Mouse (Mus musculus) hindbrain, postnatal 0 days (tissue): ENCODE data around the gene Rapgef6. TPM values are rescaled to one million over a fixed set of nuclear protein-coding genes. Genes with fewer than 3 reads are reported as not detected.
A peak's percentile ranks its signal among the peaks of the same experiment; 100 is the strongest.

ENCODE experiments used
- ATAC-seq: fragments of 200-750 bp; cut with Nextera tagmentation; 2 replicates; pipeline ENCODE4 v1.8.0; 2017; ENCODE audit warnings: mild to moderate bottlenecking, moderate TSS enrichment, moderate library complexity
- DNase-seq: peaks from one replicate; pipeline ENCODE4 v3.0.0-alpha.2; 2015; ENCODE audit warnings: low spot score
- H3K27ac ChIP-seq: fragments of 300-500 bp; sonication (generic); 2 replicates; pipeline ENCODE4 v1.5.1; 2014; ENCODE audit warnings: mild to moderate bottlenecking
- H3K27me3 ChIP-seq: fragments of 300-500 bp; sonication (generic); 2 replicates; pipeline ENCODE4 v1.6.1; 2014; ENCODE audit warnings: low read length, mixed read lengths; ENCODE audit not compliant: insufficient read depth
- H3K36me3 ChIP-seq: fragments of 300-500 bp; sonication (generic); 2 replicates; pipeline ENCODE4 v1.6.1; 2014; ENCODE audit warnings: low read length, mixed read lengths; ENCODE audit not compliant: insufficient read depth
- H3K4me1 ChIP-seq: fragments of 300-500 bp; sonication (generic); 2 replicates; pipeline ENCODE4 v1.6.1; 2014; ENCODE audit warnings: antibody characterized with exemption, low read length, mixed read lengths; ENCODE audit not compliant: insufficient read depth
- H3K4me2 ChIP-seq: fragments of 300-500 bp; sonication (generic); 2 replicates; pipeline ENCODE4 v1.6.1; 2014; ENCODE audit warnings: low read depth, mild to moderate bottlenecking, low read length, moderate library complexity, mixed read lengths
- H3K4me3 ChIP-seq: fragments of 300-500 bp; sonication (generic); 2 replicates; pipeline ENCODE4 v1.5.1; 2014; ENCODE audit warnings: low read length
- H3K9ac ChIP-seq: fragments of 300-500 bp; sonication (generic); replicated peaks from 2 replicates; pipeline ENCODE4 v1.6.1; 2014; ENCODE audit warnings: mild to moderate bottlenecking, low read length, moderate library complexity, mixed read lengths
- H3K9me3 ChIP-seq: fragments of 300-500 bp; sonication (generic); 2 replicates; pipeline ENCODE4 v1.6.1; 2016; ENCODE audit warnings: low read length, mixed read lengths
- CTCF ChIP-seq: IDR thresholded peaks from 2 replicates; pipeline ENCODE4 v1.5.1; 2016; ENCODE audit warnings: antibody characterized with exemption, control low read depth, low read depth
- WGBS: fragments of 180-500 bp; shearing (Covaris S2); extraction: QIAGEN DNeasy Blood & Tissue Kit; methylation state at CpG from one replicate; pipeline ENCODE4 v1.1.7; 2014; 5-methylcytosine and 5-hydroxymethylcytosine counted together
- microRNA-seq, 2 experiments: library from miRNA; unstranded; fragments of <30 nt; microRNA quantifications; one replicate each; pipeline ENCODE4; 2016
- polyA plus RNA-seq: library from polyadenylated mRNA; unstranded; fragments of >200 nt; fragmentation: Nextera tagmentation; extraction: Ambion mirVana; gene quantifications from 2 replicates; pipeline ENCODE4 v1.2.1, GENCODE M21; 2015
- total RNA-seq: library from RNA; depleted of rRNA; stranded (reverse); fragments of >200 nt; gene quantifications from 2 replicates; pipeline ENCODE4 v1.2.3, GENCODE M21; 2014; rRNA removed

Rapgef6 gene
- total and polyA plus RNA-seq, 2 experiments from 2014 or later: 31.6 to 47.9 TPM

DNA sequence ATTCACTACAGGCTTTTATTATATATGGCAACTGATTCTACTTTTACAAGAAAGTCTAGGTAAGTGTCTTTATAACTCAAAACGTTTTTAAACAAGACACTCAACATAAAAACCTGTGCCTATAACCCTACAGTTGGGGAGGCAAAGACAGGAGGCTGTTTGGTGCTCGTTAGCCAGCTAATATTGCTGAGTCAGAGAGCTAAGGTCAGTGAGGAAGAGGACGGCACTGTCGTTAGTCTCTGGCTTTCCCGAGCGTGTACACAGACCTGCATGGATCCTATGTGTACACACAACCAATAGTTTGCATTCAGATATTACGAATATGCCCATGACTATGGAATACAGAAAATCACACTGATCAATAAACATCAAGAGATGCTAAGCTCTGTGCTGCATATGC, 208.7 kb downstream of the Rapgef6 start:
- H3K4me2 ChIP-seq: no peak overlapping the region
- no peak for ATAC-seq
- peaks cover 5% of the 10 kb centered on the region; the same call in 1 of the 2 replicates for H3K4me1 ChIP-seq
- DNase-seq: no peak
- H3K27ac ChIP-seq: no peak overlapping the region
- TF ChIP-seq CTCF: no peak
- H3K36me3 ChIP-seq: peaks cover 4% of the 10 kb centered on the region; the same call in 1 of the 2 replicates
- H3K27me3 ChIP-seq: no peaks in the 10 kb centered on the region
- H3K9me3 ChIP-seq: no peaks in the 10 kb centered on the region
- WGBS: 88% methylated on average over 7 of the region's 7 CpGs
- no peak overlapping the region for H3K9ac ChIP-seq
- no peak overlapping the region for H3K4me3 ChIP-seq

GRCm38 (mm10) chr11:54733546-54733945, 210.9 kb downstream of the Rapgef6 start:
- DNase-seq: peak; percentile 42
- H3K4me2 ChIP-seq: no peak overlapping the region
- peaks cover 6% of the 10 kb centered on the region; the same call in 1 of the 2 replicates for H3K36me3 ChIP-seq
- H3K4me3 ChIP-seq: no peak overlapping the region
- H3K27me3 ChIP-seq: no peaks in the 10 kb centered on the region
- no peak for TF ChIP-seq CTCF
- no peak overlapping the region for H3K27ac ChIP-seq
- no peaks in the 10 kb centered on the region for H3K9me3 ChIP-seq
- no peak overlapping the region for H3K9ac ChIP-seq
- peak; percentile 72 for ATAC-seq
- WGBS: 51% methylated on average over 7 of the region's 7 CpGs
- H3K4me1 ChIP-seq: peaks cover 5% of the 10 kb centered on the region; the same call in 1 of the 2 replicates

- WGBS: 87% methylated on average over 1 of the region's 1 CpGs
- ATAC-seq (no peak), DNase-seq (no peak)
- Histone ChIP-seq H3K27ac (no peak overlapping the region), H3K4me1 (peaks cover 5% of the 10 kb centered on the region; the same call in 1 of the 2 replicates), H3K9ac (no peak overlapping the region), H3K9me3 (no peaks in the 10 kb centered on the region), H3K27me3 (no peaks in the 10 kb centered on the region), H3K4me2 (no peak overlapping the region), H3K36me3 (peaks cover 17% of the 10 kb centered on the region; the same call in 1 of the 2 replicates), H3K4me3 (no peak overlapping the region)
- TF ChIP-seq CTCF: no peak
Measured at GRCm38 (mm10) chr11:54735114-54735513, 212.5 kb downstream of the Rapgef6 start.

DNA sequence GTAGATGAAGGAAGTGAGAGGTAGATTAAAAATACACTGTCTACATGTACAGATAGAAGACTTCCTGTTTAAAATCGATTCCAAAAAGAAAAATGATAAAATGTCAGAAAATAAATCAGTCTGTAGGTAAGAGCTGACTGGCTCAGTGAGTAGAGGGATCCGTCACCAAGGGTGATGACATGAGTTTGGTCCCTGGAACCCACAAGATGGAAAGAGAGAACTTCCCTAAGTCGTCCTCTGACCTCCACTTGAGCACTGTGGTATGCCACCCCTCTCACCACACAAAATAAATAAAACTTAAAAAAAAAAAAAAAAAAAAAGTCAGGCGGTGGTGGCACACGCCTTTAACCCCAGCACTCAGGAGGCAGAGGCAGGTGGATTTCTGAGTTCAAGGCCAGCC, 214.3 kb downstream of the Rapgef6 start:
- DNase-seq (no peak), ATAC-seq (no peak)
- no peak overlapping the region for H3K4me3 ChIP-seq
- H3K36me3 ChIP-seq: peaks cover 19% of the 10 kb centered on the region; the same call in 1 of the 2 replicates
- H3K4me2 ChIP-seq: no peak overlapping the region
- H3K27ac ChIP-seq: no peak overlapping the region
- TF ChIP-seq CTCF: no peak
- no peak overlapping the region for H3K9ac ChIP-seq
- H3K4me1 ChIP-seq: peaks cover 5% of the 10 kb centered on the region; the same call in 1 of the 2 replicates
- no peaks in the 10 kb centered on the region for H3K27me3 ChIP-seq
- H3K9me3 ChIP-seq: no peaks in the 10 kb centered on the region
- WGBS: 97% methylated on average over 5 of the region's 5 CpGs

DNA sequence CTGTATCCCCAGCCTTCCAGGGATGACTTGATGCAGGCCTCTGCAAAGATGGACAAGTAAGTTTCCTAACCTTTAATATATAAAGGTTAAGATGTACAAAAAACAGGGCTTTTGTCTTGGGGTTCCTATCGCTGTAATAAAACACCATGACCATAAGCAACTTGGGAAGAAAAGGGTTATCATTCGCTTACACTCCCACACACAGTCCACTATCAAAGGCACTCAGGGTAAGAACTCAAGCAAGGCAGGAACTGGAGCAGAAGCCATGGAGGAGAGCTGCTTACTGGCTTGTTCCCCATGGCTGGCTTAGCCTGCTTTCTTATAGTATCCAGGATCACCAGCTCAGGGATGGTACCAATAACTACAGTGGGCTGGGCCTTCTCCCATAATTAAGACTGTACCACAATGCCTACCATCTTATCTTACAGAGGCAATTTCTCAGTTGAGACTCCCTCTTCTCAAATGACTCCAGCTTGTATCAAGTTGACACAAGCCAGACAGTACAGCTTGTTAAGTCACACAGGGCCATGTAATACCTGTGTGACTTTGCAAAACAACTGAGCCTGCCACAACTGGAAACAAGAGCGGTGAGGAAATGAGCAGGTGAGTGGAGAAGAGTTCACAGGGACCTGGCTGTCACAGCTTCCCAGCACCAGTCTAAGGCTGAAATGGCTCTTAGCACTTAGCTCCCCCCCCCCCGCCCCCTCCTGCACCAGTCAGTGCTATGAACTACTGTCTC, 216.5 kb downstream of the Rapgef6 start:
- TF ChIP-seq CTCF: no peak
- H3K9ac ChIP-seq: no peak overlapping the region
- no peaks in the 10 kb centered on the region for H3K9me3 ChIP-seq
- H3K4me1 ChIP-seq: no peaks in the 10 kb centered on the region
- H3K27ac ChIP-seq: no peak overlapping the region
- no peak for DNase-seq
- H3K36me3 ChIP-seq: peaks cover 19% of the 10 kb centered on the region; the same call in 1 of the 2 replicates
- H3K4me2 ChIP-seq: no peak overlapping the region
- WGBS: over 99% methylated on average over 4 of the region's 4 CpGs
- H3K27me3 ChIP-seq: no peaks in the 10 kb centered on the region
- ATAC-seq: no peak
- H3K4me3 ChIP-seq: no peak overlapping the region

DNA sequence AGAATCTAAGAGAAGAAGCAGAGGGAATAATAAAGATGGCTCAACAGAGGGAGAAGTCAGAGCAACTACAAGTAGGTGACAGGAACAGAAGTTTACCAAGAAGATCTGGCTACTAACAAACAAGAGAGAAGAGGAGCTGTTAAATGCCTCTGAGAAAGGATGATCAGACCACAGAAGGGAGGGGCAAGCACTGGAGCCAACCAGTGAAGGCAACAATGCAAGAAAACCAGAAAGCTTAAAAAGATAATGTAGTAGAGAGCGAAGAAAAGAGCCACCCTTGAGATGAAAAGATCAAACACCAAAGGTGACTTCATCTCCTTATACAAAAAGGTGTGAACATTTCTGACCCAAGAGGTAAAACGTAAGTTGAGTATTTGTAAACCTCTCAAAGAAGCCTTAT, 218.7 kb downstream of the Rapgef6 start:
- Histone ChIP-seq H3K4me1 (no peaks in the 10 kb centered on the region), H3K27ac (no peak overlapping the region), H3K27me3 (no peaks in the 10 kb centered on the region), H3K9ac (no peak overlapping the region), H3K4me2 (no peak overlapping the region), H3K36me3 (peaks cover 15% of the 10 kb centered on the region; the same call in 1 of the 2 replicates), H3K4me3 (no peak overlapping the region), H3K9me3 (no peaks in the 10 kb centered on the region)
- DNase-seq (no peak), ATAC-seq (no peak)
- WGBS: 94% methylated on average over 2 of the region's 2 CpGs
- no peak for TF ChIP-seq CTCF

- Histone ChIP-seq H3K4me3 (no peak overlapping the region), H3K9me3 (no peaks in the 10 kb centered on the region), H3K4me1 (no peaks in the 10 kb centered on the region), H3K9ac (no peak overlapping the region), H3K27ac (no peak overlapping the region), H3K4me2 (no peak overlapping the region), H3K36me3 (peaks cover 11% of the 10 kb centered on the region; the same call in 1 of the 2 replicates), H3K27me3 (no peaks in the 10 kb centered on the region)
- DNase-seq (no peak), ATAC-seq (no peak)
- TF ChIP-seq CTCF: no peak
- 82% methylated on average over 1 of the region's 1 CpGs for WGBS
Measured at GRCm38 (mm10) chr11:54744231-54744630, 221.6 kb downstream of the Rapgef6 start.

Small RNA genes lying within 50 kb of the gene (microRNA-seq; reads per million reads assigned to microRNA genes)
- 0 reads per million in 2 experiments for gene Gm26116

Other genes starting within 250 kb of the Rapgef6 start
- 74.4 and 76.9 TPM in 2 replicates for gene Acsl6, start 219.0 kb upstream of the Rapgef6 start, total RNA-seq
- gene Acsl6, start 219.0 kb upstream of the Rapgef6 start, polyA plus RNA-seq: 58.2 and 60.1 TPM in 2 replicates
- gene Meikin, start 152.2 kb upstream of the Rapgef6 start, total RNA-seq: not detected in 2 replicates
- not detected in 2 replicates for gene Meikin, start 152.2 kb upstream of the Rapgef6 start, polyA plus RNA-seq
- 14.7 and 18.2 TPM in 2 replicates for gene Fnip1, start 84.6 kb upstream of the Rapgef6 start, total RNA-seq
- gene Fnip1, start 84.6 kb upstream of the Rapgef6 start, polyA plus RNA-seq: 6.5 and 6.6 TPM in 2 replicates